Mouse (Mus musculus): ENCODE measurements around the gene Itpr3. TPM values are rescaled to one million over a fixed set of nuclear protein-coding genes. Genes with fewer than 3 reads are reported as not detected.

Itpr3 gene
- total RNA-seq, 1 experiment from 2014 or later, result 7.4 TPM

DNA sequence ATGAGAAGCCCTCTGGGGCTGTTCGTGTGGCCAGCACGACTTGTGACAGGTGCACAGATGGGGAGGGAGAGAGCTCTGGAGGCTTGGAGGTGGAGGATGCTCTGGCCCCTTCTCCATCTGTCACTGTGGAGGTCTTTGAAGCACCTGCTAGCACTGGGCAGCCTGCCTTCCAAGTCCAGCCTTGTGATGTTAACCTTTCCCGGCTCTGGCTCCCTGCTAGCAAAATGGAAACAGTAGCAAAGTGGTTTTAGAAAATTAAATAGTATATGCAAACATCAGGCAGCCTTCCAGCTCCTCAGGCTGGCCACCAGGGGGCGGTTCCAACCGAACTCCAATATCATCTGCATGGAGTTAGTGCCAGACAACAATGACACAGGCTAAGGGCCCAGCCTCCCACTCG, 14.5 kb downstream of the Itpr3 start:
- peak; percentile 76 for DNase-seq

DNA sequence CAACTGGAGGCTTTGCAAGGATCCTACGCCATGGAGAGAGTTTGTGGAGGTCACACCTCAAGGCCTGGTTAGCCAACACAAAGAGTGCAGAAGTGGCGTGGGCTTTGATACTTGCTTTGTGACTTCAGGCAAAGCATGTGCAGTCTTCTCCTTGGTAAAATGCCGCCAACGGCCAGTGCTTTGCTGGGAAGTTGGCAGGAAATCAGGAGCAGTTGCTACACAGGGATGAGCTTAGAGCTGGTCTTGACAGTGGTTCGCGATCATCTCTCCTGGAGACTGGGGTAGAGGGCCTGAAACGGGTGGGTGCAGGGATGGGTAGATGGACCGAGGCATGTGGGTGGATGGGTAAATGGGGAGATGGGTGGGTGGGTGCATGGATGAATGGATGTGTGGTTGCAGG, 15.3 kb downstream of the Itpr3 start:
- no peak for DNase-seq

- no peak for DNase-seq
Measured at GRCm38 (mm10) chr17:27073126-27073525, 16.0 kb downstream of the Itpr3 start.

DNA sequence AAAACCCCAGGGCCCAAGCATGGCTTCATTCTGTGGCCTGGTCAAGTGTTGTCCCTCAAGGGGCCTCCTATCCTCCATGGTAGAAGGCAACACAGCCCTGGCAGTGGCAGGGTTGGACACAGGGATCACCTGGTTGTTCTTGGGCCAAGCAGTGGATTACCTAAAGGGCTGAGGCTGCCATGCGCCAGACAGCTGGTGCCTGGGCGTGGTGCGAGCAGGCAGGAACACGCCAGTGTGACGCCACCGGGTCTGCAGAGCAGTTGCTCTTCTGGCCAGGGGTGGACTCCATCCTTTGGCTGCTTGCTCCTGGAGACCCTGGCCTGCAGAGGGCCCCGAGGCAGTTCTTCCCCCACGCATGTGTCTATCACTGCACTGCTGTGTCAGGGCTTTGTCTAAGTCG, 16.7 kb downstream of the Itpr3 start:
- peak; percentile 15 for DNase-seq

DNA sequence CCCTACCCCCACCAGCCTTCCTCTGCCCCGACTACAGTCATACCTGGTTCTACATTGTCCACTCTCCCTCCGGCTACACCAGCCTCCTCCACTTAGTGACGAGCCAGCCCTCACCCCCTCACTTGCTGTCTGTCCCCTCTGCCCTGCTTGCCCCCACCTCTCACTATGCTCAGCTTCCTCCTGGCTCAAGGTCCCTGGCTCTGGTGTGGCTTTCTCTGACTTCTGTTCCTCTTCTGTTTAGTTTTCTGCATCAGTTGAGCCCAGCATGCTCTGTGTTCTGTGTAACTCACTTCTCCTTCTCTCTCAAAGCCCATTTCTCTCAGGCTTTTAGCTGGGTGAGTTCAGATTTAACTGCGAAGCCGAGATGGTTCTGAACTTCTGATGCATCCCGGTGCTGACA, 17.1 kb downstream of the Itpr3 start:
- DNase-seq, result peak; percentile 18

- DNase-seq, result peak; percentile 23
Measured at GRCm38 (mm10) chr17:27074849-27075745, 18.0 kb downstream of the Itpr3 start.

DNA sequence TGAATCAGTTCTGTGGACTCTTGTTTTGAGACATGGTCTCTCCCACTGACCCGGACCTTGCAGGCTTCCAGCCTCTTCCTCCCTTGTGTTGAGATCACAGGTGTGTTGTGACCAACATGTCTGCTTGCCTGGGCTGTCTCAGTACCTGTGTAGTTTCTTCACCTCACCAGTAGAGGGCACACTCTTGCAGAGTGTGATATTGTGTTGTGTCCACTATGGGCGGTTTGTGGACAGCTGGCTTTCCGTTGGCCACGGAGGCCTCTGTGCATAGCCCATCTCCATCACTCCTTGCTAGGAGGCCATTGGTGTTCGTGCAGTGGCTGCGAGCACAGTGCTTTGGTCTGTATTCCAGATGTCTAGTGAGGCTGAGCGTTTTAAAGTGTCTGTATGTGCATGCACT, 20.0 kb downstream of the Itpr3 start:
- DNase-seq, result no peak

DNA sequence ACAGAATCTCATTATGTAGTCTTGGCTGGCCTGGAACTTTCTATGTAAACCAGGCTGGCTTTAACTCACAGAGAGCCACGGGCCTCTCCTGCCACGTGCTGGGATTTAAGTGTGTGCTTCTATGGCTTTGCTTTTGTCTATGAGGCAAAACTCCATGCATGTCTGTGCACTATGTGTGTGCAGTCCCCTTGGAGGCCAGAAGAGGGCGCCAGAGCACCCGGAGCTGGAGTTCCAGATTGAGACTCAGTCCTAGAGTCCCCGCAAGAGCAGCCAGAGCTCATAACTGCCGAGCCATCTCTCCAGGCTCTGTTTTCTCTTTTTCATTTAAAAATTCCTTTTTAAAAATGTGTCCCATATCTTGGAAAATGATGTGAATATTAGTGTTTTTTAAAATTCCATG, 20.8 kb downstream of the Itpr3 start:
- DNase-seq, result peak; percentile 43

DNA sequence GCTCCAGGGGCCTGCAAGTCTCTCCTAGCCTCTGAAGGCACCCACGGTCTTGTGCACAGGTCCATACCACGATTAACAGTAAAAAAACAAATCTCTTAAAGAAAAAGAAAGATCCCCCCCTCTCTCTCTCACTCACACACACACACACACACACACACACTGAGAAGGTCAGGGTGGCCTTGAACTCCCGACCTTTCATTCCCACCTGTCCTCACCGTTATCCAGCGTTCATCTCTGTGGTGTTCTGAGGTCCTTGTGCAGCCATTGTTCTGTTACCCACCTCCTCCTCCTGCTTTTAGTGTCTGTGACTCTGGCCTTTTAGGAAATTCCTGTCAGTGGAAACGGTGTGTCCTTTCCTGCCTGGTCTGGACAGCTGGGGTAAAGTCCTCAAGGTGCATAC, 21.4 kb downstream of the Itpr3 start:
- DNase-seq, result no peak

GRCm38 (mm10) chr17:27081868-27082267, 24.8 kb downstream of the Itpr3 start:
- no peak for DNase-seq

DNA sequence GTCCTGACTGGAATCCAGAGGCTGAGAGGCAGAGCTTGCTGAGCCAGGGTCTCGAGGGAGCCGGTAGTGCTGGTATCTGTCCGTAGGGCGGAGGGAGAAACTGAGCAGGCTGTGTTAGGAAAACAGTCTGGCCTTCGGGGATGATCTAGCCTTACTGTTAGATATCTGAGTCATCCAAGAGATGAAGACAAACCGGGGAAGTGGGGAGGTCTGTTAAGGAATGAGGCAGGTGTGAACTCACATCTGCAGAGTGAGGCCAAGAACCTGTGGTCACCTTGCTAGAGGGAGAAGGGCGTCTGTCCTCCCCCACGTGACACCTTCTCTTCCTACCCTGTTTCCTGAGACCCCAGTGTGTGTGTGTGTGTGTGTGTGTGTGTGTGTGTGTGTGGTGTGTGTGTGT, 25.7 kb downstream of the Itpr3 start:
- DNase-seq, result no peak

DNA sequence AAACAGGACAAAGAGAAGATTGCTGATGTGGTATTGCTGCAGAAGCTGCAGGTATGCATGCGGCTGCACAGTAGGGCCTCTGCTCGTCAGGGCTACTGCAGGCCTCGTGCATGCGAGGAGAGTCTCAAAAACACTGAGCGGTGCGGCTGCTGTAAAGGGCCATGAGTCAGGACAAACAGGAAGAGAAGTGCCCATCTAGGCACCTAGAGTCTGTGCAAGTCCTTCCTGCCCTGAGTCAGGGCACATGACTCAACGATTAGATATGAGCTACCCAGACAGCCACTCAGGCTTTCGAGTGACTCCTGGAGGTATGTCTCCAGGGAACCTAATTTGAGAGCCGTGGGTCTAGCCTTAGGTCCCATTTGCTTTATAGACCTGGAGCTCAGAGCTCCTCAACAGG, 26.5 kb downstream of the Itpr3 start:
- DNase-seq, result peak; percentile 58

GRCm38 (mm10) chr17:27085676-27086075, 28.6 kb downstream of the Itpr3 start:
- peak; percentile 71 for DNase-seq

DNA sequence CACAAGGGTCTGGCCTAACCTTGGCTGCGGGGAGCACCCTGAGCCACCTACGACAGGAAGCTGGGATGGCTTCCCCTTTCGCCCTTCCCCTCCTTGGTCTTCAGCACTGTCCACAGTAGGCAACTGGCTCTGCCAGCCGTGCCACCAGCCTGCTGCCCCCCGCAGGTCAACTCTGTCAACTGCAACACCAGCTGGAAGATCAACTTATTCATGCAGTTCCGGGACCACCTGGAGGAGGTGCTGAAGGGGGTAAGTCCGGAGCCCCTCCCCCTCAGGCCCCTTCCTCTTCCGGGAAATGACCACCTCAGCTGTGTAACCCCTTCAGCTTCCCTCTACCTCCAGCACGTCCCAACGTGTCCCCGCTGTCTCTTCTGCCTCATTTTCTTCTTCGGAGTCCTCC, 30.3 kb downstream of the Itpr3 start:
- DNase-seq, result peak; percentile 50

DNA sequence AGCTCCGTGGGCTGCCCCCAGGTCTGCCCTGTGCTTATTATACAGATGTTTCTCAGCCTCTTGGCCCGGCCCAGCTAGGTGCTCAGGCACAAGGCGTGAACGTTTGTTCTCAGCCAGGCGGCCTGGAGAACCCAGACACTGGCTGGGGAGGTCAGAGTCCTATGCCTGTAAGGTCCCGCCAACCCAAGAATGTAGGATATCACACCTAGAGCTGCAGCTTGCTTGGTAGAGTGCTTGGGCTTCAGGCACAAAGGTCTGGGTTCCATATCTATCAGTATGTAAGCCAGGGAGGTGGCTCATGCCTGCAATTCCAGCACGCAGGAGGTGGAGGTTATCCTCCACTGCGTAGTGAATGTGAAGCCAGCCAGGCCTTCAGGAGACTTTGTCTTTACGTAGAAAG, 33.0 kb downstream of the Itpr3 start:
- no peak for DNase-seq

GRCm38 (mm10) chr17:27095690-27096089, 38.6 kb downstream of the Itpr3 start:
- peak; percentile 58 for DNase-seq

DNA sequence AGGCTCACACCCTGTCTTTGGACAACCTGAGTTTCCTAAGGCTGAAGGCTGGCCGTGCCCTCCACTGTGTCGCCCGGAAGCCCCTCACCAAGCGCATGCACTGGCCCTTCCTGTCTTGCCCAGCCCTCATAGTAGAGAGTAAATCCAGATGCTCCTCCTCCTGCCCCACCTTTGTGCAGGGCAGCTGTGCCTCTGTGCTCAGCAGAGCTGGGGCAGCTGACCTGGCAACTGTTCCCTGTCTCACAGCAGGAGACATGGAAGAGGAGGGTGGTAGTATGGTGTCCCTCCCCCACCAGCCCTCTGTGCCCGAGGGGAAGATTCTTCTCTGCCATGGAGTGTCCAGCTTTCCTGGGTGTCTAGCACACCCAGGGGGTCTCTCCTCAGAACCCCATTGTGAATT, 44.6 kb downstream of the Itpr3 start:
- no peak for DNase-seq

DNA sequence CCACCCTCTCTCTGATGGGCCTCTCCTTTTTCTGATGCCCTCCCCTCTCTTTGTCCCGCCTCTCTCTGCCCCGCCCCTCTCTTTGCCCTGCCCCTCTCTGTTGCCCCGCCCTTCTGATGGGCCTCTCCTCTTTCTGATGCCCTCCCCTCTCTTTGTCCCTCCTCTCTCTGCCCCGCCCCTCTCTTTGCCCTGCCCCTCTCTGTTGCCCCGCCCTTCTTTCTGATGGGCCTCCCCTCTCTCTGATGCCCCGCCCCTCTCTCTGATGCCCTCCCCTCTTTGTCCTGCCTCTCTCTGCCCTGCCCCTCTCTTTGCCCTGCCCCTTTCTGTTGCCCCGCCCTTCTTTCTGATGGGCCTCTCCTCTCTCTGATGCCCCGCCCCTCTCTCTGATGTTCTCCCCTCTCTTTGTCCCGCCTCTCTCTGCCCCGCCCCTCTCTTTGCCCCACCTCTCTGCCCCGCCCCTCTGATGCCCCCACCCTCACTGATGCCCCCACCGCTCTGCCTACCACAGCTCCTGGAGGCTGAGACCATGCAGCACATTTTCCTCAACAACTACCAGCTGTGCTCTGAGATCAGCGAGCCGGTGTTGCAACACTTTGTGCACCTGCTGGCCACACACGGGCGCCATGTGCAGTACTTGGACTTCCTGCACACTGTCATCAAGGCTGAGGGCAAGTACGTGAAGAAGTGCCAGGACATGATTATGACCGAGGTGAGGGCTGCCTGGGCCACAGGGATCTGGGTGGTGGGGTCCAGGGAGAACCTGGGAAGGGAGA, 48.8 kb downstream of the Itpr3 start:
- DNase-seq, result peak; percentile 33

- DNase-seq, result peak; percentile 39
Measured at GRCm38 (mm10) chr17:27106745-27107144, 49.6 kb downstream of the Itpr3 start.

- DNase-seq, result no peak
Measured at GRCm38 (mm10) chr17:27107936-27108335, 50.8 kb downstream of the Itpr3 start.

GRCm38 (mm10) chr17:27110072-27110471, 53.0 kb downstream of the Itpr3 start:
- DNase-seq, result no peak

- no peak for DNase-seq
Measured at GRCm38 (mm10) chr17:27118676-27119539, 61.8 kb downstream of the Itpr3 start.

DNA sequence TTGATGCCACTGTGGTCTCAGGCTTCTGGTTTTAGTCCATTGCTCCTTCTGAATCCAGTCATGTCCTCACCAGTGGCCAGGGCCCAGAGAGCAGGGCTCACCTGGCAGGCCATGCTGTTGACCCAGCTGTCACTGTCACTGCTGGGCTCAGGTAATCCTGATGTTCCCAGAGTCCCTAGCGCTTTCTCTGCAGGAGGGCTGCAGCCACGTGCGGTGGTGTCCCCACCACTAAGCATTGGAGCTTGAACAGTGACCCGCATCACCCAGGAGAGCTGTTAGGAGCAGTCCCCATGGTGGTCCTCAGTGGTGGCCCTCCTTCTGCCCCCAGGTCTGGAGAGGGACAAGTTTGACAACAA, 62.4 kb downstream of the Itpr3 start:
- no peak for DNase-seq

Data from adrenal gland, postnatal 14 days (tissue).